Mouse (Mus musculus) right cerebral cortex, postnatal 4 days (tissue): Measurements from ENCODE around the gene Gm10721.
"Not testable (repeated sequence)": the region's sequence is repeated elsewhere in the genome, so short reads cannot be mapped to it uniquely, and the experiment has no call there.

Experiments used
- DNase-seq: peaks from one replicate; pipeline ENCODE4 v3.0.0-alpha.2; 2022

Gm10721 gene

GRCm38 (mm10) chr9:3026136-3026535 lies 13.2 kb downstream of the Gm10721 start:
- DNase-seq: not testable (repeated sequence)

- not testable (repeated sequence) for DNase-seq
Observed at GRCm38 (mm10) chr9:3026741-3027140, 13.8 kb downstream of the Gm10721 start.

- DNase-seq: not testable (repeated sequence)
Observed at GRCm38 (mm10) chr9:3027200-3027599, 14.3 kb downstream of the Gm10721 start.

DNA sequence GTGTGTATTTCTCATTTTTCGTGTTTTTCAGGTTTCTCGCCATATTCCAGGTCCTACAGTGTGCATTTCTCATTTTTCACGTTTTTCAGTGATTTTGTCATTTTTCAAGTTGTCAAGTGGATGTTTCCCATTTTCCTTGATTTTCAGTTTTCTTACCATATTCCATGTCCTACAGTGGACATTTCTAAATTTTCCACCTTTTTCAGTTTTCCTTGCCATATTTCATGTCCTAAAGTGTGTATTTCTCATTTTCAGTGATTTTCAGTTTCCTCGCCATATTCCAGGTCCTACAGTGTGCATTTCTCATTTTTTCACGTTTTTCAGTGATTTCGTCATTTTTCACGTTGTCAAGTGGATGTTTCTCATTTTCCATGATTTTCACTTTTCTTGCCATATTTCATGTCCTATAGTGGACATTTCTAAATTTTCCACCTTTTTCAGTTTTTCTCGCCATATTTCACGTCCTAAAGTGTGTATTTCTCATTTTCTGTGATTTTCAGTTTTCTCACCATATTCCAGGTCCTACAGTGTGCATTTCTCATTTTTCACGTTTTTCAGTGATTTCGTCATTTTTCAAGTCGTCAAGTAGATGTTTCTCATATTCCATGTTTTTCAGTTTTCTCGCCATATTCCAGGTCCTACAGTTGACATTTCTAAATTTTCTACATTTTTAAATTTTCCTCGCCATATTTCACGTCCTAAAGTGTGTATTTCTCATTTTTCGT lies 16.5 kb downstream of the Gm10721 start:
- not testable (repeated sequence) for DNase-seq

DNA sequence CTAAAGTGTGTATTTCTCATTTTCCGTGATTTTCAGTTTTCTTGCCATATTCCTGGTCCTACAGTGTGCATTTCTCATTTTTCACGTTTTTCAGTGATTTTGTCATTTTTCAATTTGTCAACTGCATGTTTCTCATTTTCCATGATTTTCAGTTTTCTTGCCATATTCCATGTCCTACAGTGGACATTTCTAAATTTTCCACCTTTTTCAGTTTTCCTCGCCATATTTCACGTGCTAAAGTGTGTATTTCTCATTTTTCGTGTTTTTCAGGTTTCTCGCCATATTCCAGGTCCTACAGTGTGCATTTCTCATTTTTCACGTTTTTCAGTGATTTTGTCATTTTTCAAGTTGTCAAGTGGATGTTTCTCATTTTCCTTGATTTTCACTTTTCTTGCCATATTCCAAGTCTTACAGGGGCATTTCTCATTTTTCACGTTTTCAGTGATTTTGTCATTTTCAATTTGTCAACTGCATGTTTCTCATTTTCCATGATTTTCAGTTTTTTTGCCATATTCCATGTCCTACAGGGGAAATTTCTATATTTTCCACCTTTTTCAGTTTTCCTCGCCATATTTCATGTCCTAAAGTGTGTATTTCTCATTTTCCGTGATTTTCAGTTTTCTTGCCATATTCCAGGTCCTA lies 17.9 kb downstream of the Gm10721 start:
- not testable (repeated sequence) for DNase-seq

DNA sequence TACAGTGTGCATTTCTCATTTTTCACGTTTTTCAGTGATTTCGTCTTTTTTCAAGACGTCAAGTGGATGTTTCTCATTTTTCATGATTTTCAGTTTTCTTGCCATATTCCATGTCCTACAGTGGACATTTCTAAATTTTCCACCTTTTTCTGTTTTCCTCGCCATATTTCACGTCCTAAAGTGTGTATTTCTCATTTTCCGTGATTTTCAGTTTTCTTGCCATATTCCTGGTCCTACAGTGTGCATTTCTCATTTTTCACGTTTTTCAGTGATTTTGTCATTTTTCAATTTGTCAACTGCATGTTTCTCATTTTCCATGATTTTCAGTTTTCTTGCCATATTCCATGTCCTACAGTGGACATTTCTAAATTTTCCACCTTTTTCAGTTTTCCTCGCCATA lies 21.4 kb downstream of the Gm10721 start, which contains the start of gene Gm17535:
Gene Gm17535 (plus strand): TSS at position 301 of the 400 bp plus-strand sequence.
- not testable (repeated sequence) for DNase-seq

GRCm38 (mm10) chr9:3036577-3036976 lies 23.6 kb downstream of the Gm10721 start, which contains the start of gene Gm10715:
Gene Gm10715 (plus strand): TSS chr9:3036877.
- DNase-seq: not testable (repeated sequence)

DNA sequence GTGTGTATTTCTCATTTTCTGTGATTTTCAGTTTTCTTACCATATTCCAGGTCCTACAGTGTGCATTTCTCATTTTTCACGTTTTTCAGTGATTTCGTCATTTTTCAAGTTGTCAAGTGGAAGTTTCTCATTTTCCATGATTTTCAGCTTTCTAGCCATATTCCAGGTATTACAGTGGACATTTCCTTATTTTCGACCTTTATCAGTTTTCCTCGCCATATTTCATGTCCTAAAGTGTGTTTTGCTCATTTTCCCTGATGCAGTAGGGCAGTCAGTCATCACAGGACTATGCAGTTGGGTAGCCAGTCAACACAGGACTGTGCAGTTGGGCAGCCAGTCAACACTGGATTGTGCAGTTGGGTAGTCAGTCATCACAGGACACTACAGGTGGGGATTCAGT lies 25.2 kb downstream of the Gm10721 start:
- DNase-seq: not testable (repeated sequence)
